Mouse (Mus musculus) ES-CJ7 (cell line): Measurements from ENCODE around the gene Wdr43.

Experiments
- DNase-seq: peaks from one replicate; pipeline ENCODE4 v3.0.0; 2011; ENCODE audit warnings: low read depth, low spot score

Gene Wdr43

DNA sequence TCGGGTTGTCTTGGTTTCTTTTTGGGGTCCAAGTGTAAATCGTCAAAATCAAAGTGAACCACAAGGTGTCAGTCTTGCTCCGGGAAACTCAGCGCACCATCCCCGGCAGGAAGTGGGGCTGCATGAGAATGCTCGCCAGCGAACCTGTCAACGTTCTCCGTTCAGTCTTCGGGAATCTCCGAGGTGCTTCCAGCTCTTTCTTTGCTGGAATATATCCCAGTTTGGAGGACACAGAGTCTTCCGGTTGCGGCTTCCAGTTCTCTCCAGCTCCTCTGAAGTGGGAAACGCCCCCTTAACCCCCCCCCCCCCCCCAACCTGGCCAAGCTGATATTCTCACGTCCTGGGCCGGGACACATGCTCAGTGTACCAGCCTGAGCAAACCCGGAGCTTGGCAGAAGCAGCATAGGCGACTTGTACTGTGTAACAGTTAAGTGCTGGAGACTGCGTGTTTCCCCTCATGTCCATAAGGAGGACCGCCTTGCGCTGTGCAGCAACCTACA, 47.1 kb downstream of the Wdr43 start:
- peak; percentile 70 for DNase-seq

DNA sequence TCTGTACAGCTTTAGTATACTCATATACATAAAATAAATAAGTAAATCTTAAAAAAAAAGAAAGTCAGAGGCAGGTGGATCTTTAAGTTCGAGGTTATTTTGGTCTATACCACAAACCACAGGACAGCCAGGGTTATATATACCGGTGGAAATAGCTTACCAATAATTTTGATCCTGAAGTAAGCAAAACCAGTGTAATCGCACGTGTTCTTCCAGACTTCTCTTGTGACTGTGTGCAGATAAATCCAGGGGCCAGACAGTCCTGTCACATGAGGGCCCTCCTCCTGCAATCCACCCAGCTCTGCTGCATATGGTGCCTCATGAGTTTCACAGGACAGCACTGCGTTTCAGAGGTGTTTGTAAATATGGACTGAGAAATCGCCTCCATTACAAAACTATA, 47.8 kb downstream of the Wdr43 start:
- DNase-seq: no peak

DNA sequence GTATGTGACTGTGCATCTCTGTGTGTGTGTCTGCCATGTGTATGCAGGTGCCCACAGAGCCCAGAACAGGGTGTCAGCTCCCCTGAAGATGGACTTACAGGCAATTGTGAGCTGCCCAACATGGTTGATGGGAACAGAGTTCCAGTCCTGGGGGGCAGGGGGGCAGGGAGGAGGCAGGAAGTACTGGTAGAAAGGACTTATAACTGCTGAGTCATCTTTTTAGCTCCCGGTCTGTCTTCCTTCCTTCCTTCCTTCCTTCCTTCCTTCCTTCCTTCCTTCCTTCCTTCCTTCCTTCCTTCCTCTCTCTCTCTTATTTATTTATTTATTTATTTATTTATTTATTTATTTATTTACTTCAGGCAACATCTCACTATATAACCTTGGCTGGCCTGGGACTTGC, 48.5 kb downstream of the Wdr43 start:
- DNase-seq: no peak

DNA sequence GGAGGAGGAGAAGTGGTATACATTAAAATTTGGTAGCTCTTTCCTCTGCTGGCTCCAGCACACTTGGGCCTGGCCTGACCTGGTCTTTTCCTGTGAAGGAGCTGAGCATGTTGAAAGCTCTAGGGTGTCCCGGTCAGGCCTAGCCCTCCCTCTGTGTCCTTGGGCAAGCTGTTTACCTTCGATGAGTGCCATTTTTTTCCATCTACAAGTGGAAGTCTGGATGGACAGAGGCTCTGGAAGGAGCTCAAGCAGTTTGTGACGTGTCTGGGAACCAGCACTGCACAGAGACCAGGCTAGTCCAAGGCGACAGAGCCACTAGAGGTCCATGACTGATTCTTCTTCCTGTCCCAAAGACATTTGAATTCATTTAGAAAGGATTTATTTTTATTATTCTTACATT, 49.5 kb downstream of the Wdr43 start:
- no peak for DNase-seq

DNA sequence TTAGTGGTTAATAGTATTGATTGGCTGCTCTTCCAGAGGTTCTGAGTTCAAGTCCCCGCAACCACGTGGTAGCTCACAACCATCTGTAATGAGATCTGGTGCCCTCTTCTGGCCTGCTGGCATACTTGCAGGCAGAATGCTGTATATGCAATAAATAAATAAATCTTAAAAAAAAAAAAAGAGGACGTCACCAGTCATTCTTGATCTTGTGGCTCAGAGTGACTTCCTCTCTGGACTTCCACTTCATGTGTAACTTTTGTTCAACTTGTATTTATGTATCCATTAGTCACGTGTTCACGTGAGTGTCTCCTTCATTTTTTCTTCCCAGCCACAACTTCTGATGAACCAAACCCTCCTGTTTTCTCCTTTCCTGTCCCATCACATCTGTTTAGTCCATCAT, 53.8 kb downstream of the Wdr43 start:
- DNase-seq: no peak

DNA sequence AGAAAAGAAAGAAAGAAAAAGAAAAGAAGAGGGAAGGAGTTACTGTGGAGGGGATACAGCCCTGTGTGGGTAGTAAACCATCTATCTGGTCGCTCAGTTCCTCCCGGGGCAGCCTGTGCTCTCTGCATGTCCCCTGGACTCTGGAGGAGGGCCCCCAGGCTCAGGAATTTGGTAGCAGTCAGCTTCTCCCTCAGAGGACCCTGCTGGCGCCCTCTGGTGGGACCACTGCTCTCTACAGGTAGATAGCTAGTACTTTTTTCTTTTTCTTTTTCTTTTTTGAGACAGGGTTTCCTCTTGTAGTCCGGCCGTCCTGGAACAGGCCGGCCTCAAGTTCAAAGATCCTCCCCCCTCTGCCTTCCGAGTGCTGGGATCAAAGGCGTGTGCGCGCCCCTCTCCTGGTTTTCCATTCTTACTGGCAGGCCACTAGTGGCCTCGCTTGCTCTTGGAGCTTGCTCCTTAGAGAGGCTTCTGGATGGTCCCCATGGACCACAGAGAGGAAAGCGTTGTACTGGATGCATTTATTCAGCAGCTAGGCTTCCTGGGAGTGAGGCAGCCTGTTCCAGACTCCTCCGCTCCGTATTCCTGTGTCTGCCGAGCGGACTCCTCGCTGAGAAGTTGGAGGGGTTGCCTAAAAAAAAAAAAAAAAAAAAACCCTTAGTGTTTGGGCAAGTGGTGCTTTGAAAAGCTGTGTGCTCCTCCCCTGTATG, 56.3 kb downstream of the Wdr43 start:
- peak; percentile 73 for DNase-seq

DNA sequence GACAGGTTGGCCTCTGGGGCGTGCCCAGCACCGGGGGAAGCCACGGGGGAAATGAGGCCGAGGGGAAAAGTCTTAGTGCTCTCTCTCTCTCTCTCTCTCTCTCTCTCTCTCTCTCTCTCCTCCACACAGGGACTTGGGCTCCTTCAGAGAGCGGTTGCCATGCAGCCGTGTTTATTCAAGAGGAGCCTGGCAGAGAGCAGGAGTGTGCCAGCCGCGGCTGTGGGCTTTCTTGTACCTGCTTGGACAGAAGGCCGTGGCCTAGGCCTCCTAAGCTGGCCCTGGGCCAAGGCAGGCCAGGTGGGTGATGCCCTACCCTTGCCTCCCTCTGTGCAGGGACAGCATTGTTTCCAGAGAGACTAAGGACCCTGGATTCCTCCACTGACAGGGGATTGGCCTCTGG, 57.4 kb downstream of the Wdr43 start, which contains the start of gene Togaram2:
Togaram2 (plus strand) TSS at position 170 of the 400 bp plus-strand sequence.
- no peak for DNase-seq

DNA sequence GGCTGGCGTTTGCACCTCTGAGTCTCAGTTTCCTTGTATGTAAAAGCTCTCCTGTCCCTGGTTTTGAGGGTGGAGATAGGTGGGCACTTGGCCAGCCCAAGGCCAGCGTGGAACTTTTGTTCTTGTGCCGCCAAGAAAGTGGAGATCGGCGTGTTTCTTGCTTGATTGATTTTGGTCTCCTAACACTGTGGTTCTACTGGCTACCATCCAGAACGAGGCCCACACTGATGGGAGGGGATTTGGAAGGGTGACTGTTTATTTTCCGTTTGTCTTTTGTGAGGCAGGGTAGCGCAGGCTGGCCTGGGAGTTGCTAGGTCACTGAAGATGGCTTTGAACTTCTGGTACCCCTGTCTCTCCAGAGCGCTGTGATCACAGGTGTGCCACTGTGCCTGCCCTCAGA, 58.2 kb downstream of the Wdr43 start:
- DNase-seq: no peak

DNA sequence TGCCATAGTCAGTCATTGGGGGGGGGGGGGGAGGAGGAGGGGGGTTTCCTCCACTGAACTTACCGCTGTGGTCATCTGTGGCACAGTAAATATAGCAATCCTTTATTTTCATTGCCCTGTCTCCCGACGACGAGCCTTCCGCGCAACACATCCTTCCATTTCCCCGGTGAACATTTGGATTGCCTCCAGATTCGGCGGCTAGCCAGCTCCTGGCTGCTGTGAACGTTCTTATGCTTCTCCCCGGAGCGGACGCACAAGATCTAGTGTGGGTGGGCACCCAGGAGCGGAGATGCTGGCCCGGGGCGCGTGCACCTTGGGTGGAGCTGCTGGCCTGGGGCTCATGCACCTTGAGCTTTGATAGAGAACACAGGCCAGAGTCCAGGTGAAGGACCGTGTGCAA, 59.2 kb downstream of the Wdr43 start:
- no peak for DNase-seq

DNA sequence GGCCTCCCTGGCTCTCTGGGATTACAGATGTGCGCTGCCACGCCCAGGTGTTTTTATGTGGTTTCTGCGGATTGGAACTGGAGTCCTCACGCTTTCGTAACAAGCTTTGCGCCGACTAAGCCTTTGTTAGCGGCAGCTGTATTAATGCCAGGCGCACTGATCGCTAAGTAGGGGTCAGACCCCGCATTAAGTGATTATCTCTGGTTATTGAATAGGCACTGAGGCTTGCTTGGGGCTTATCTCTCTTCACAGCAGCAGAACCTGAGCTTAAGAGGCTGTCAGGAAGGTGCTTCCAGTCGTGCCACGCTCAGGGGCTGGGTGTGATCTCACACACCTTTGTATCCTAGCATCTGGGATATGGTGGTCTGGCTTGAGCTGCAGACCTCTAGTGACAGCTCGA, 66.0 kb downstream of the Wdr43 start:
- DNase-seq: no peak

DNA sequence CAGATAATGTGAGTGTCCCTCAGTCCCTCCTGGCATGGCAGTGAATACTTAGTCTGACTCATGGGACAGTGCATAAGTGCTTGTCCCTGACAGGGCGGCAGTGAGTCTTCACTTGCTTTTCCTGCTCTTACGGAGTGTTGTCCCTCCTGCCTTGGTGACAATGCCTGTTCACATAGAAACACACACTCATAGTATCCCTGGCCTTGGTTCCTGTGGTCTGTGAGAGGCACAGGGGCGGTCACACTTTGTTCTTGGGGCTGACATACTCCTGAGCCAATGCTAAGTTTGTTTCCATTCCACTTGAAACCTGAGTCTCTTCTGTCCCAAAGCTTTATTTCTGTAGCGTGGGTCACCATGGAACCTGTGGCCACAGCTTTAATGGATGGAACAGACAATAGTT, 66.7 kb downstream of the Wdr43 start:
- DNase-seq: no peak

DNA sequence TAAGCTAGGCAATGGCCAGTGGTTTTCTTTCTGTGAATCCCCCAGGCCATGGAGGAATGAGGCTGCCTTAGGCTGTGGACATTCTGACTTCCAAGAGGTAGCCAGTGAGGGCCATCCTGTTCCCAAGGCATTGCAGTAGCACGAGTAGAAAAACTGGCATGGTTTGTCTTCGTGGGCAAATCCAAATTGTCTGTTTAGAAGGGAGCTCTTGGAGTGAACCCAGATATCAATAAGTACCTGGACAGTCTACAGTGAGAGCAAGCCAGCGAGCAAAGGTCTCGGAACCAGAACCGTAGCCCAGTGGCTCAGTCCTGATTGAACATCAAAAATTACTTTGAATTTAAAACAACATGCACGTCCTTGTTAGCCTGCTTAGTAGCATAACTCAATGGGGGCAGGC, 67.6 kb downstream of the Wdr43 start:
- DNase-seq: no peak

DNA sequence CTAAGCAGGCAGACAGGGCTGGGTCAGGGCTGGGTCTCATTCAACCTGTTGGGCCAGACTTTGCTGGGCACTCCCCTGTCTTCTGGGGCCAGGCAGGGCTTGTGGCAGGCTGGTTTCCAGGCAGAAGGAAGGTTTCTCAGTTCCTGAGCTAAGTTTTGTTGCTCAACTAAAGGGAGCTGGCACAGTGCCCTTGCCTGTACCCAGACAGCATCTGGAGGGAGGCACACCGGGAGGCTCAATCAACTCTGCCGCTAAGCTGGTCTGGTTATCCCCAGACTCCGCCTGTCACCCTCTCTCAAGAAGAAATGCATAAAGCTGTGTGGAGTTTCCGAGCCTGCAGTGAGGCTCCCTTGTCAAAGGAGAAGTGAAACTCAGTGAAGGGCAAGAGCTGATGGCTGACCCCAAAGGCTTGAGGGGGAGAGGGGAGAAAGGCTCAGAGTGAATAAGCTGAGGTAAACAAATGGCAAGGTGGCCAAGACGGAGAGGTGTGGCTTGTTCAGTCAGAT, 68.5 kb downstream of the Wdr43 start:
- no peak for DNase-seq

DNA sequence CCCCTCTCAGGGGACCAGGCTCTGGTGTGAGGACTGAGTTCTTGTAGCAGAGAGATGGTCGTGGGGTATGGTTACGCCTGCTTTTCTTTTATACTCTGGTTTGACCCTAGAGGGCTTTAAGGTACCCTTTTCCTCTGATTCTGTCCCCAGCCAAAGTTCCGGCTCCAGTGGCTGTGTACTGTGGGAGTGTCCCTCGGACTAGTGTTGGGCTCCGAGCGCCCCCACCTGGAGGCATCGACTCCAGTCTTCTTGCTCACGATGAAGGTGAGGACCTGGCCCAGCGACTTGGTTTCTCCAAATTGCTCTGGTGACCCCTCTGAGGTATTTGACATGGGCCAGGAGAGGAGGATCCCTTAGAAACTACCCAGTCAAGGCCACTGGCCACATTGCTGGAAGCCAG, 71.7 kb downstream of the Wdr43 start:
- DNase-seq: peak; percentile 49

DNA sequence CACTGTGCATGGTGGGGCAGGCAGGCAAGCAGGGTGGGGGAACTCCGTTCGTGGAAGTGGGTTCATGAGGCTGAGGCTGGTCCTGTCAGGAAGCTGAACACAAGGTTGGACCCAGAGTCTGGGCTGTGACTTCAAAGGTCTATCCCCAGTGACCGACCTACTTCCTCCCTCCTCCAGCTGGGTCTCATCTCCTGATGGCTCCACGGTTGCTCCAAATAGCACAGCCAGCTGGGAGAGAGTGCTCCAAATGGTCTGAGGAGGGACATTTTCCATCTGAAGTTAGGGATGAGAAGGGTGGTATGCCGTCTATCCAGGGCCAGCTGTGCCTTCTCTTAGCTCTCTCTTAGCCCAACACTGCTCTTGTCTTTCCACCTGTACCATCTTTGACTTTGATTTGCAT, 74.2 kb downstream of the Wdr43 start:
- no peak for DNase-seq

DNA sequence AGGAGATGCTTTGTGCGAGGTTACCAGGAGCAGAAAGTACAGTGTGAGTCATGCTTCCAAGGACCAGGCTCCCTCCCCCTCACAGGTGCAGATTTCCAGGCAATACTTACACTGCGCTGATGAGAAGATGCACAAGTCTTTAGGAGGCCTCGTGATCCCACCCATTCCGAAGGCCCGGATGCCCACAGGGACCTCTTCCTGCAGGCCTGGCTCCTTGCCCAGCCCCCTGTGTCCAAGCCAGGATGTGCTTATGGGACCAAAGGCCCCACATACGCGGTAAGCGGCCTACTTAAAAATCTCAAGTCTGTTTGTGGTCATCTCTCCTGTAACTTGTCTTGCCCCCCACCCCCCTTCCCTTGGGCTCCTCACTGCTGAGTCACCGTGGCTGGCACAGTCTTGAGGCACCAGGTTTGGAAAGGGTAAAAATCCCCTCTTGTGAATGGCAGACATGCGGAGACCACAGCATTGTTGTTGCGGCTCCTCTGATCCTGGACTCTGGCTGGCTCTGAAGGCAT, 75.7 kb downstream of the Wdr43 start:
- DNase-seq: no peak

DNA sequence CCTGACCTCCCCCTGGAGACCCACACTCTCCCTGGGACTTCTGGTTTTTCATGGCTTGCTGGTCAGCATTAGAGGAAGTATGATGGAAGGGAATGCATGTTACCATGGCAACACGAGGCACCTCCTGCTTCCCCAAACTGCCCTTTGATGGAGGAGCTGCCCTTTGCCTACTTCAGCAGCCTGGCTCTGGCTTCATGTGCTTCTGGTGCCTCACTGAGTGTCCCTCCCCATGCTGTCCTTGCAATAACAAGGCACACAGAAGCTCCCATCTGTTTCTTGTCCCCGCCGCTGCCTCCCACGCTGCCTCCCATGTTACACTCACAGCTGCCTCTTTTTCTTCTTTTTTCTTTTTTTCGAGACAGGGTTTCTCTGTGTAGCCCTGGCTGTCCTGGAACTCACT, 77.6 kb downstream of the Wdr43 start:
- no peak for DNase-seq

DNA sequence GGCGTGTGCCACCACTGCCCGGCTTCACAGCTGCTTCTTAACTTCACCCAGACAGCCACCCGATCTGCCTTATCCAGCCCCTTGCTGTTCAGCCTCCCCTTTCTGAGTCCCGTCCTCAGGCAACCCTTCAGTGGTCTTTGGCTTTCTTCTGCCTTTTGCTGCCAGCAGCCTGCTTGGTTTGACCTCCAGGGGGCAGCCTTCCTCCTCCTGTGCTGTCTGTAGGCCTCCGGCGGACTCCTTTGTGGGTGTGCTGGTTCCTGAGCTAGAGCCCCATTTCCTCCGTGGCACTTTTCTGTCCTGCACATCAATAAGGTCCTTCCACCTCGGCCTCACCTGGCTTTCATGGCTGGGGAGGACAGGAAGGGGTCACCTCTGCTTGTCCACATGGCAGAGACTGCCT, 78.1 kb downstream of the Wdr43 start:
- DNase-seq: peak; percentile 79

DNA sequence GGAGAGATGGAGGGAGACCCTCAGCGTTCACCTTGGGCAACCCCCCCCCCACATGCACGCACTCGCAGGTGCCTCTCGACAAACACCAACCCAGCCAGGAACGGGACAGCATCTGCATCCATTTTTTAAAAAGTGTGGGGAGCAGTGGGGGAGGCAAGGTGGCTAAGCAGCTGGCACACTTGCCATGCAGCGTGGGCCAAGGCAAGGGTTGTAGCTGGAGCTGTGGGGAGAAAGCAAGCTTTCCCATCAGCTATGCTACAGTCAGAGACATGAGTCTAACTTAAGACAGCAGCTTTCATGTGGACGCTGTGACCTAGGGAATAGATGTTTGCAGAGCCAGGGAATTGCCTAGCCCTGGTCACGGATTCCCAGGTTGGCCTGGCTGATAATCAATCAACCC, 79.5 kb downstream of the Wdr43 start:
- no peak for DNase-seq

DNA sequence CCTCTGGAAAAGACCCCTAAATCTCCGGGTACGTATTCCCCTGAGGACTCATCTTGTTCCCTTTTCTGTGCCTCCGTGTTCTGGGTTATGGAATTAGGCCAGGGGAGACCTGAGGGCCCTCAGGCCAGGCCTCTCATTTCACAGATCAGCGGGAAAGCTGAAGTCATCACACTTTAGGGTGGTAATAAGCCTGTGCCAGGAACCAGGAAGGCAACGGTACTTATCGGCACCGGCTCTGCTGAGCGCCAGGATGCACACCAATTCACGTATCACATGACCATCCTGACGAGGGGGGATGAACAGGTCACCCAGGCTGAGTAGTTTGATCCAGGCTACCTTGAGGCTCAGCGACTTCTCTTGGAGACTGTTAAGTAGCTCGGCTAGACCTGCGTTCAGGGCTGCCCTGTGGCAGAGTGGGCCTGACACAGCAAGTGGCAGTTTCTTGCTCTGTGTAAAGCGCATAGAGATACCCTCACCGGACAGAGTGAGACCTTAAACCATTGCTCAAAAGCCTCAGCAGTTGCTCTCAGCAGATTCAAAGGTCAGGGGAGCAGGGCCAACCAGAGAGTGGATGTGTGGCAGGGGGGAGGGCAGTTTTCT, 80.1 kb downstream of the Wdr43 start:
- no peak for DNase-seq

DNA sequence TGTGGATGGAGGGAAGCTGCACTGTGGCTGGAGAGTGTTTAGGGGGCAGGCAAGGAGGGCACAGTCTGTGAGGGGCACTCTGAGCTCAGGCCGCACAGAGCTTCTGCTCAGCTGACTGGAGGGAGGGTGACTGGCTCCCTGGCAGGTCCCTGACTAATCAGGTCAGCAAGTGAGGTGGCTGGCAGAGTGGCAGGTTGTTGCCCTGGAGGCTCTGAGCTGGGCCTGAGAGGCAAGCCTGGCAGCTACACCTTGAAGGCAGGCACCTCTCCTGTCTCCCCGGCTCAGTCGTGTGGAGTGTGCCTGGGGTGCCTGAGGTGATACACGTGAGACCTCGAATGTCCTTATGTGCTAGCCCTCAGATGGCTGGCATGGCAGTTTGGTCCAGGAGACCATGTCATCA, 80.7 kb downstream of the Wdr43 start:
- no peak for DNase-seq

DNA sequence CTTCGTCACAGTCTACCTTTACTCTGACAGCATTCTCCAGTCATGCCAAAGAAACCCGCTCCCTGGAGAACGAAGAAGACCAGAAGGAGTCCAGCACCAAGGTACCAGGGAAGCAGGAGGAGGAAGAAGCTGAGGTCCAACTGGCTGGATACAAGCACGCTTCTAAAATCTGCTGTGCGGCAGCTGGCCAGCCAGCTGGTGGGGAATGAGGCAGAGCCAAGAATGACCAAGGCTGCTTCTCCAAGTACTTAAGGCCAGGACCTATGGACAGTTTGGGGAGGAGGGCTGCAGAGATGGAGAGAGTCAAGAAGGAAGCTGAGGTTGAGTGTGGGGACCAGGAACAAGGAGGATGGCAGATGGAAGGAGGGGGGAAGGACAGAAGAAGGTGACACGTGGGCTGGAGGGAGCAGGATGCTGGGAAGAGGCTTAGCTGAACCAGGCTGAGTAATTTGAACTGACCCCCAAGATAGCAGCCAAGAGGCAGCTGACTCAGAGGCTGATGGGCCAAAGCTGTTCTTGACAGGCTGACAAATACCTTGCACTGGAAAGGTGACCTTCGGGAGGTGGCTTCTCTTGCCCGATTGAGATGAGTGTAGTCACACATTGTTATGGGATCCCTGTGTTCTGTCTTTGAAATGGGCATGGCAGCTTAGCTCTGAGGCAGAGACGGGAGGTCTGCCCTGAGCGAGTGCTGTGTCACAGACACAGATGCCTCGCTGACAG, 82.4 kb downstream of the Wdr43 start:
- no peak for DNase-seq

DNA sequence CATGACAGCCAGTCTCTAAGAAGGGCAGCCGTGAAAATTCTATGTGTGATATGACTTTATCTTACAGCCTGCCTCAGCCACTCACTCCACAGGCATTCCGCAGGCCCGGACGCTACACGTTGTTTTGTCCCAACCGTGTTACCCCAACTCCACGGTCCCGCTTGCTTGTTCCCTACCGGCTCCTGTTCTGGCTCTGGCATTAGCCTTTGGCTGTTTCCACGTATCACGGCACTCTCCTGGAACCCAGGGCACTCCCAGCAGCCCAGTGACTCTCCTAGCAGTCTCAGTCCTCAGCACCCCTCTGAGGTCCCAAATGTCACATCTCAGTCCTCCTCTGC, 82.9 kb downstream of the Wdr43 start:
- no peak for DNase-seq
